Mouse (Mus musculus) embryonic facial prominence, embryonic 10.5 days (tissue): ENCODE measurements at regions not wholly inside any gene's neighbourhood (a gene's known extent, or its start where the extent isn't known, plus 50 kb on each side); places are given as distances from the start of the nearest gene placed in this dataset.
A peak's percentile ranks its signal among the peaks of the same experiment; 100 is the strongest.

Experiments
- DNase-seq: peaks from one replicate; pipeline ENCODE4 v3.0.0-alpha.2; 2017; ENCODE audit warnings: low spot score
- H3K27ac ChIP-seq: fragments of 300-500 bp; sonication (generic); replicated peaks from 2 replicates; pipeline ENCODE4 v1.5.1; 2016; ENCODE audit warnings: mild to moderate bottlenecking
- H3K27me3 ChIP-seq: fragments of 300-500 bp; sonication (generic); replicated peaks from 2 replicates; pipeline ENCODE4 v1.6.1; 2016; ENCODE audit warnings: low read depth, mild to moderate bottlenecking; ENCODE audit not compliant: poor library complexity, severe bottlenecking
- H3K36me3 ChIP-seq: fragments of 300-500 bp; sonication (generic); replicated peaks from 2 replicates; pipeline ENCODE4 v1.6.1; 2016; ENCODE audit warnings: mild to moderate bottlenecking, moderate library complexity
- H3K4me1 ChIP-seq: fragments of 300-500 bp; sonication (generic); 2 replicates; pipeline ENCODE4 v1.6.1; 2016
- H3K4me3 ChIP-seq: fragments of 300-500 bp; sonication (generic); 2 replicates; pipeline ENCODE4 v1.5.1; 2016; ENCODE audit warnings: mild to moderate bottlenecking, moderate library complexity
- H3K9me3 ChIP-seq: fragments of 300-500 bp; sonication (generic); 2 replicates; pipeline ENCODE4 v1.6.1; 2016; ENCODE audit warnings: mild to moderate bottlenecking
- WGBS: fragments of 180-500 bp; shearing (Covaris S2); methylation state at CpG from one replicate; pipeline ENCODE4 v1.1.7; 2016; 5-methylcytosine and 5-hydroxymethylcytosine counted together

GRCm38 (mm10) chr3:110366151-110366550, 115.4 kb upstream of the Prmt6 start:
- Histone ChIP-seq H3K27me3 (no peaks in the 10 kb centered on the region), H3K9me3 (no peaks in the 10 kb centered on the region), H3K27ac (no peak overlapping the region), H3K4me1 (no peaks in the 10 kb centered on the region), H3K36me3 (no peaks in the 10 kb centered on the region), H3K4me3 (no peak overlapping the region)
- no peak for DNase-seq
- 73% methylated on average over 1 of the region's 1 CpGs for WGBS

- Histone ChIP-seq H3K4me1 (no peaks in the 10 kb centered on the region), H3K27me3 (no peaks in the 10 kb centered on the region), H3K36me3 (no peaks in the 10 kb centered on the region), H3K4me3 (no peak overlapping the region), H3K9me3 (no peaks in the 10 kb centered on the region), H3K27ac (no peak overlapping the region)
- 90% methylated on average over 2 of the region's 2 CpGs for WGBS
- peak; percentile 17 for DNase-seq
Observed at GRCm38 (mm10) chr3:110361900-110362299, 111.1 kb upstream of the Prmt6 start.

DNA sequence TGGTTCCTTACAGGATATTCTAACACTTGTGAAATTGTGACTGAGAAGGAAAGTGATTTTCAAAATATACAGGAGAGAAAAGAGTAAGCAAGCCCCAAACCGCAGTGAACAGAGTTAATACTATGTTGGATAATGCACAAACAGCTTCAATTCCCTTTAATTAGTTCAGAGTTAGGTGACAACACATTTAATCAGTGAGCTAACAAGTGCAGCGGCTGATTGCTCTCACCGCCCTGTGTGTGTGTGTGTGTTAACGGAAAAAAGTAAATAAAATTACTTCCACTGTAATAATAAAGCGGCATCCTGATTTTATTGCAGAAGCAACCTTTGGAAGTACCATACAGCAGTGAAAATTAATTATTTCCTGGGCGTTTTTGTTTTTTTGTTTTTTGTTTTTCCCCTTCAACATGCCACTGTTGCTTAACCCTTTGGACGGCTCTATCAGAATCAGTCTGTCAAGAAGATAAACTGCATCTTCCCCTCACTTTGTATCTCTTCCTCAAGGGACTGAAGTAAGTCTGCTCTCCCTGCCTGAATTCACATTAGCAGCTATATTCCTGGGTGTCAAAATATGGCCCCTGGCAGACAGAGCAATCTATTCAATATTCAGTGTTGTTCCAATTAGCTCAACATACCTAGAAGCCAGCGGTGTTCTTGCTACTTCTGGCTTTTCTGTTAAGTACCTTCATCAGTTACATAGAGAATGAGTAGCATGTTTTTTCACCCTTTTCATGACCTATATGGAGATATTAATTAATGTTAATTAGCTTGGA, 106.2 kb upstream of the Prmt6 start:
- DNase-seq = no peak
- H3K4me1 ChIP-seq = no peaks in the 10 kb centered on the region
- no peaks in the 10 kb centered on the region for H3K9me3 ChIP-seq
- no peaks in the 10 kb centered on the region for H3K36me3 ChIP-seq
- WGBS = 87% methylated on average over 8 of the region's 8 CpGs
- H3K27ac ChIP-seq = no peak overlapping the region
- H3K4me3 ChIP-seq = no peak overlapping the region
- H3K27me3 ChIP-seq = no peaks in the 10 kb centered on the region

- Histone ChIP-seq H3K36me3 (no peaks in the 10 kb centered on the region), H3K4me1 (no peaks in the 10 kb centered on the region), H3K27ac (no peak overlapping the region), H3K27me3 (no peaks in the 10 kb centered on the region), H3K4me3 (no peak overlapping the region), H3K9me3 (no peaks in the 10 kb centered on the region)
- 70% methylated on average over 1 of the region's 1 CpGs for WGBS
- DNase-seq = no peak
Observed at GRCm38 (mm10) chr3:110353654-110354053, 102.9 kb upstream of the Prmt6 start.

DNA sequence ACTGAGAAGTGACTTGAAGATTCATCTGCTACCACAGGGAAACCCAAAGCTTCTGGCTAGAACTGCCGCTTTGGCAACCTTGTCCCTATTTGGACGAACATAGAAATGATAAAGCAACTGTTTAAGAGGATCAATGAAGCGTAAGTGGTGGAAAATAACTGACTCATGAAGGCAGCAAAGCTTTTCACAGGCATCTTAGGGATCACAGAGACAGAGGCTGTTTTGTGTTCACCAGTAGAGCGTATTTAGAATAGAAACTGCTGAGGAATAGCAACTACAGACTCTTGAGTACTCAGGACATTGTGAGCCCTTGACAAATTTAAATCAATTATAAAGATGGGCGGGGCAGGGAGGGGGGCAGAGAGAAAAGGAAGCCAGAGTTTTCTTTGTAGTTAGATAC, 99.3 kb upstream of the Prmt6 start:
- no peak for DNase-seq
- WGBS = 85% methylated on average over 5 of the region's 5 CpGs
- no peaks in the 10 kb centered on the region for H3K36me3 ChIP-seq

GRCm38 (mm10) chr3:110349446-110349845, 98.6 kb upstream of the Prmt6 start:
- WGBS = 91% methylated on average over 4 of the region's 4 CpGs

More for the DNA sequence above, 99.3 kb upstream of the Prmt6 start:
- Histone ChIP-seq H3K4me1 (no peaks in the 10 kb centered on the region), H3K27ac (no peak overlapping the region), H3K4me3 (no peak overlapping the region), H3K9me3 (no peaks in the 10 kb centered on the region), H3K27me3 (no peaks in the 10 kb centered on the region)

DNA sequence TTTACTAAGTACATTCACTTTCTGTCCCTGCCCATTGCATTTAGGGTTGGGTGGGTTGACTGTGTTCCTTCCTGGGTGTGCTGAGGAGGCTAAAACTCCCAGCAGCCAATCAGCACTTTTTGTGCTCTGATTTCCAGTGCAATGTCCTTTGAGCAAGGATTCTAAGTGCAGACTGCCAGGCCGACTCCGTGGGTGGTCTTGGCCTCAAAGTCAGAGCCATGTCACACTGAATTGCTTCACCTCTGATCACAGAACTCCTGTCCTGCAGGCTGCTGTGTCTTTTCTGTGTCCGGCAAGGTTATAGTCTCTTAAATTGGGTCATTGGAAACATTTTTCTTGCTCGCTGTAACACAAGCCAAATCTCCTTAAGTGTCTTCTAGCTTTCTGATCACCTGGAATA, 94.0 kb upstream of the Prmt6 start:
- Histone ChIP-seq H3K36me3 (no peaks in the 10 kb centered on the region), H3K27me3 (no peaks in the 10 kb centered on the region), H3K4me1 (peaks cover 4% of the 10 kb centered on the region), H3K4me3 (no peak overlapping the region), H3K9me3 (no peaks in the 10 kb centered on the region), H3K27ac (no peak overlapping the region)
- peak; percentile 64 for DNase-seq
- 58% methylated on average over 4 of the region's 4 CpGs for WGBS

More at GRCm38 (mm10) chr3:110349446-110349845, 98.6 kb upstream of the Prmt6 start:
- peaks cover 4% of the 10 kb centered on the region for H3K4me1 ChIP-seq
- no peak overlapping the region for H3K4me3 ChIP-seq
- H3K36me3 ChIP-seq = no peaks in the 10 kb centered on the region
- DNase-seq = no peak
- H3K27me3 ChIP-seq = no peaks in the 10 kb centered on the region
- no peak overlapping the region for H3K27ac ChIP-seq
- H3K9me3 ChIP-seq = no peaks in the 10 kb centered on the region

DNA sequence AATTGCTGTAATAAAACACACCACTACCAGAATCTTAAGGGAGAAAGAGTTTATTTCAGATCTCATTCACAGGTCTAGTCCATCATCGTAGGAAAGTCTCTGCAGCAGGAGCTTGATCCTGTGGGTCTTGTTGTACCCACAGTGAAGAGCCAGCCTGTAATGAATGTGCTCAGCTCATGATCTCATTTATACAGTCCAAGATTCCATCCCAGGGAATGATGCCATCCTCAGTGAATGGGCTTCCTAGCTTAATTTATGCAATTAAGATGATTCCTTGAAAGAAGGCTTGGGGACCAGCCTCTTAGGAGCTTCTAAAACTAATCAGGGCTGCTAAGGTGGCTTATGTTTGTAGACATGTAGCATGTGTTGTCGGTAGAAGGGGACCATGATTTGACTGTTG, 89.3 kb upstream of the Prmt6 start:
- peaks cover 4% of the 10 kb centered on the region for H3K4me1 ChIP-seq
- no peaks in the 10 kb centered on the region for H3K9me3 ChIP-seq
- H3K4me3 ChIP-seq = no peak overlapping the region
- H3K27ac ChIP-seq = no peak overlapping the region
- DNase-seq = no peak
- no peaks in the 10 kb centered on the region for H3K27me3 ChIP-seq
- no peaks in the 10 kb centered on the region for H3K36me3 ChIP-seq
- 90% methylated on average over 2 of the region's 2 CpGs for WGBS

GRCm38 (mm10) chr3:110339026-110339606, 88.3 kb upstream of the Prmt6 start:
- no peak overlapping the region for H3K27ac ChIP-seq
- no peaks in the 10 kb centered on the region for H3K4me1 ChIP-seq
- no peaks in the 10 kb centered on the region for H3K9me3 ChIP-seq
- no peak for DNase-seq
- no peak overlapping the region for H3K4me3 ChIP-seq
- no peaks in the 10 kb centered on the region for H3K36me3 ChIP-seq
- WGBS = 82% methylated on average over 2 of the region's 2 CpGs
- no peaks in the 10 kb centered on the region for H3K27me3 ChIP-seq

- no peak overlapping the region for H3K4me3 ChIP-seq
- 88% methylated on average over 1 of the region's 1 CpGs for whole genome bisulfite sequencing
- no peaks in the 10 kb centered on the region for H3K36me3 ChIP-seq
- no peak overlapping the region for H3K27ac ChIP-seq
- no peaks in the 10 kb centered on the region for H3K9me3 ChIP-seq
- no peaks in the 10 kb centered on the region for H3K4me1 ChIP-seq
- H3K27me3 ChIP-seq = no peaks in the 10 kb centered on the region
- DNase-seq = no peak
Observed at GRCm38 (mm10) chr3:110329175-110329574, 78.4 kb upstream of the Prmt6 start.

DNA sequence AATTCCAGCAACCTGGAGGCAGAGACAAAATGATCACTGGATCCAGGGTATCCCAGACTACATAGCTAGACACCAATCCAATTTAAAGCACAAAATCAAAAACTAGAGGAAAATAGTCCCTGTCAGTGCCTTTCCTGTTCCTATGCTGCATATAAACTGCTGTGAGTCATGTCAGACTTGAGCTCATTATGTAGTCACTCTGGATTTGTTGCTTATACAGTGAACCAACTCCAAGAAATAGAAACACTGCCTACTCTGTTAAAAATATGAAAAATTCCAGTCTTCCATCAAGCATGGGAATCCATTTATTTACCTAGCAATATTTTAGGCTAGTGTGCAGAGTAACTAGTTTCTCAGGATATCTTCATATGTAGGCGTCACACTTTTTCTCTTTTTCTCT, 59.5 kb upstream of the Prmt6 start:
- Histone ChIP-seq H3K4me1 (no peaks in the 10 kb centered on the region), H3K27me3 (no peaks in the 10 kb centered on the region), H3K36me3 (no peaks in the 10 kb centered on the region), H3K4me3 (no peak overlapping the region), H3K9me3 (no peaks in the 10 kb centered on the region), H3K27ac (no peak overlapping the region)
- 94% methylated on average over 1 of the region's 1 CpGs for WGBS
- no peak for DNase-seq

DNA sequence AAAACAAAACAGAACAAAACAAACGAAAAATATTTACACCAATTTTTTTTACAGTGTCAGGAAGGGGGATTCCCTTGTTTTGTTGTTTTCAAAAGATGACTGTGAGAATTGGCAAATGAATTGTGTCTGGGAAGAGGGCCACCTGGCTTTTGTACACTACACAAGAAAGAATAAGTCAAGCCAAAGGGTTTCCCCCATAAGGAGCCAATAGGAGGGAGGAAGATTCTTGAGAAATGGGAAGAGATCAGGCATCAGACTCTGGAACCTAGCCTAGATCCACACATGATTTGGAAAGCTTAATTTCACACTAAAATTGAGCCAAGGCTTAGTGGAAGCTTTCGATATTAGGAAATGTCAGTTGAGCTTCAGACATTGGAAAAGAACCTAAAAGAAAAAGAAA, 52.4 kb upstream of the Prmt6 start:
- H3K4me1 ChIP-seq = no peaks in the 10 kb centered on the region
- H3K27ac ChIP-seq = no peak overlapping the region
- H3K36me3 ChIP-seq = no peaks in the 10 kb centered on the region
- no peak overlapping the region for H3K4me3 ChIP-seq
- 81% methylated on average over 2 of the region's 2 CpGs for WGBS
- no peaks in the 10 kb centered on the region for H3K9me3 ChIP-seq
- no peak for DNase-seq
- no peaks in the 10 kb centered on the region for H3K27me3 ChIP-seq
